Mouse (Mus musculus) forebrain, embryonic 12.5 days (tissue): Measurements from ENCODE around the gene Rgs12. TPM values are rescaled to one million over a fixed set of nuclear protein-coding genes. Genes with fewer than 3 reads are reported as not detected.
A peak's percentile ranks its signal among the peaks of the same experiment; 100 is the strongest.

Experiments used
- ATAC-seq: fragments of 200-750 bp; cut with Nextera tagmentation; 2 replicates; pipeline ENCODE4 v1.8.0; 2017; ENCODE audit warnings: moderate TSS enrichment; ENCODE audit not compliant: low FRiP score
- H3K27ac ChIP-seq: fragments of 300-500 bp; sonication (generic); 2 replicates; pipeline ENCODE4 v1.5.1; 2016; ENCODE audit warnings: mild to moderate bottlenecking
- H3K27me3 ChIP-seq: fragments of 300-500 bp; sonication (generic); 2 replicates; pipeline ENCODE4 v1.6.1; 2016; ENCODE audit warnings: mild to moderate bottlenecking
- H3K36me3 ChIP-seq: fragments of 300-500 bp; sonication (generic); replicated peaks from 2 replicates; pipeline ENCODE4 v1.6.1; 2016; ENCODE audit warnings: mild to moderate bottlenecking
- H3K4me1 ChIP-seq: fragments of 300-500 bp; sonication (generic); 2 replicates; pipeline ENCODE4 v1.6.1; 2016
- H3K4me2 ChIP-seq: fragments of 300-500 bp; sonication (generic); 2 replicates; pipeline ENCODE4 v1.6.1; 2016; ENCODE audit warnings: mild to moderate bottlenecking, moderate library complexity
- H3K4me3 ChIP-seq: fragments of 300-500 bp; sonication (generic); replicated peaks from 2 replicates; pipeline ENCODE4 v1.5.1; 2016; ENCODE audit warnings: mild to moderate bottlenecking
- H3K9ac ChIP-seq: fragments of 300-500 bp; sonication (generic); 2 replicates; pipeline ENCODE4 v1.6.1; 2016; ENCODE audit warnings: mild to moderate bottlenecking
- H3K9me3 ChIP-seq: fragments of 300-500 bp; sonication (generic); 2 replicates; pipeline ENCODE4 v1.6.1; 2016
- WGBS: fragments of 180-500 bp; shearing (Covaris S2); methylation state at CpG from one replicate; pipeline ENCODE4 v1.1.7; 2016; 5-methylcytosine and 5-hydroxymethylcytosine counted together
- polyA plus RNA-seq: library from polyadenylated mRNA; unstranded; fragments of >200 nt; fragmentation: Nextera tagmentation; extraction: Ambion mirVana; gene quantifications from 2 replicates; pipeline ENCODE4 v1.2.1, GENCODE M21; 2016

The Rgs12 gene
- polyA plus RNA-seq, 1 experiment from 2014 or later, result 75.4 TPM

DNA sequence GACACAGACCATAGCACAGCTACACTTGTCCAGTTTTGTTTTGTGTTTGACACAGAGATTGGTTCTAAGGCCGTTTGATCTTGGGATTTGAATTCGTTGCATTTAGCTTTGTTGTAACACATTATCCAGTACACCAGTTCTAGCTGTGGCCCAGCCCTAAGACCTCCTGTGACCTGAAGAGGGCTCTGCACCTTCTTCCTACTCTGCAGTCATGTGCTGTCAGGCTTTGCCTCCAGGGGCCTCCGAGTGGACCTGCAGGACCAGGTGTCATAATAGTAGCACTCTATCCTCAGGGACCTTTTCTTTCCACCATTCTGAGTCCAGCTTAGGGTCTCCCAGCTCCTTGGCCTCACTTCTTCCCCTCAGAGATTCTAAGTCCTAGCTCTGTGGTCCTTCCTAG lies 23.2 kb downstream of the Rgs12 start:
- H3K4me1 ChIP-seq, result peaks cover 8% of the 10 kb centered on the region; the same call in 1 of the 2 replicates
- H3K36me3 ChIP-seq, result peaks cover 83% of the 10 kb centered on the region
- H3K9me3 ChIP-seq, result no peaks in the 10 kb centered on the region
- H3K4me3 ChIP-seq, result no peak overlapping the region
- H3K4me2 ChIP-seq, result no peak overlapping the region
- ATAC-seq, result no peak
- 87% methylated on average over 3 of the region's 3 CpGs for WGBS
- no peaks in the 10 kb centered on the region for H3K27me3 ChIP-seq
- H3K9ac ChIP-seq, result no peak overlapping the region
- H3K27ac ChIP-seq, result no peak overlapping the region

DNA sequence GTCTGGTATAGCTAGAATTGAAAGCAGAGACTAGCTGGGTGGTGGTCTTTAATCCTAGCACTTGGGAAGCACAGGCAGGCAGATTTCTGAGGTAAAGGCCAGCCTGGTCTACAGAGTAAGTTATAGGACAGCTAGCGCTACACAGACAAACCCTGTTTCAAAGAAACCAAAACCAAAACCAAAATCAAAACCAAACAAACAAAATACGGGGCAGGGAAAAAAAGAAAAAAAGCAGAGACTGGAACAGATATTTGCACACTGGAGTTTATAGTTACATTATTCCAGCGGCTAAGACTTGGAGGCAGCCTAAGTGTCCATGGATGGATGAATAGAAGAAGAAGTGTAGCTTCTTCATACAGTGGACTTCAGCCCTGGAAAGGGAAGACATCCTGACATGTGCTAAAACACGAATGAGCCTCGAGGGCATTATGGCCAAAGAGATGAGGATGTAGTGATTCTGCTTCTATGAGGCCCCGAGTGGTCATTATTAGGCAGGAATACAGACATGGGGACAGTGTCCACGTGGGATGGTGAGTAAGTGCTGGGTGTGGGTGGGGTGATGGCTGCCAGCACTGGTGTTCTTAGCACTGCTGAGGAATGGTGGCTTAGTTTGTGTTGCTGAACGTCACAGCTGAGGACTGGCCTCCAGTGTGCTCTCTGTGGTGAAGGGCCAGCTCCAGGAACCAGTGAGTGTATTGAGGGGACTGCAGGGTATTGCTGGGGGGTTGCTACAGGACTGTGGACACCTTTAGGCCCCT lies 24.5 kb downstream of the Rgs12 start:
- Histone ChIP-seq H3K27me3 (no peaks in the 10 kb centered on the region), H3K9me3 (no peaks in the 10 kb centered on the region), H3K36me3 (peaks cover 79% of the 10 kb centered on the region), H3K4me3 (no peak overlapping the region), H3K27ac (no peak overlapping the region), H3K4me2 (no peak overlapping the region), H3K4me1 (peaks cover 8% of the 10 kb centered on the region; the same call in 1 of the 2 replicates), H3K9ac (no peak overlapping the region)
- ATAC-seq, result no peak
- WGBS, result 91% methylated on average over 8 of the region's 8 CpGs

DNA sequence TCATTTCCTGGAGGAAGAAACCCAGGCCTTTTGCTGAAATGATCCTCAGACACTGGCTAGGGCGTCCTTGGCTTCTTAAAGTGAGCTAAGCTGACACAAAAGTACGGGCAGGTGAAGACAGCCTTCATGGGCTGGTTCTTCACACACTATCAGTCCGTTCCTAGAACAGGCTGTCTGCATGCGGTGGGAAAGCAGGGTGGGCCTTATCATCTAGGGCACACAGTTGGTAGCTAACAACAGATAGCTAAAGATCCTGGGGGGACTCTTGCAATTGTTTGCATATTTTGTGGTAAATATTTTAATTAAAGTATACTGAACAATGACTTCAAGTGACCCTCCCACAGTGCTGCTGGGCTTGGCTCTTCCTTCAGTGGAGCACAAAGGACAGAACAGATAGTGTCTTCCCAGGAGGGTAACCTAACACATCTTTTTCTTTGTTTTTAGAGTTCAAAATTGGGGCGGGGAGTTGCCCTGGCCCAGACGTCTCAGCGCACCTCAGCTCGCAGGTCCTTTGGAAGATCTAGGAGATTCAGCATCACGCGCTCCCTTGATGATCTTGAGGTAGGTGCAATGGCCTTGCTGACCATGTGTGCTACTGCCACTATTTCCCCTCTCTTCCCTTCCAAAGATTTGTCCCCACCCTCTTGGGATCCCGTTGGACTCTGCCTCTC lies 25.7 kb downstream of the Rgs12 start:
- no peaks in the 10 kb centered on the region for H3K9me3 ChIP-seq
- H3K36me3 ChIP-seq, result peaks cover 77% of the 10 kb centered on the region
- no peak for ATAC-seq
- H3K4me2 ChIP-seq, result no peak overlapping the region
- 0 out of 2 replicates have a peak overlapping the region, but pooled peaks have one; percentile 13 for H3K27ac ChIP-seq
- H3K9ac ChIP-seq, result no peak overlapping the region
- H3K4me1 ChIP-seq, result peaks cover 4% of the 10 kb centered on the region
- H3K4me3 ChIP-seq, result no peak overlapping the region
- H3K27me3 ChIP-seq, result no peaks in the 10 kb centered on the region
- 89% methylated on average over 11 of the region's 11 CpGs for WGBS

GRCm38 (mm10) chr5:34976540-34977292 lies 27.5 kb downstream of the Rgs12 start:
- H3K4me3 ChIP-seq, result no peak overlapping the region
- H3K27me3 ChIP-seq, result no peaks in the 10 kb centered on the region
- no peaks in the 10 kb centered on the region for H3K9me3 ChIP-seq
- H3K4me1 ChIP-seq, result peaks cover 3% of the 10 kb centered on the region; the same call in 1 of the 2 replicates
- peaks cover 70% of the 10 kb centered on the region for H3K36me3 ChIP-seq
- no peak overlapping the region for H3K4me2 ChIP-seq
- H3K27ac ChIP-seq, result no peak overlapping the region
- no peak overlapping the region for H3K9ac ChIP-seq
- no peak for ATAC-seq
- 97% methylated on average over 9 of the region's 9 CpGs for WGBS

DNA sequence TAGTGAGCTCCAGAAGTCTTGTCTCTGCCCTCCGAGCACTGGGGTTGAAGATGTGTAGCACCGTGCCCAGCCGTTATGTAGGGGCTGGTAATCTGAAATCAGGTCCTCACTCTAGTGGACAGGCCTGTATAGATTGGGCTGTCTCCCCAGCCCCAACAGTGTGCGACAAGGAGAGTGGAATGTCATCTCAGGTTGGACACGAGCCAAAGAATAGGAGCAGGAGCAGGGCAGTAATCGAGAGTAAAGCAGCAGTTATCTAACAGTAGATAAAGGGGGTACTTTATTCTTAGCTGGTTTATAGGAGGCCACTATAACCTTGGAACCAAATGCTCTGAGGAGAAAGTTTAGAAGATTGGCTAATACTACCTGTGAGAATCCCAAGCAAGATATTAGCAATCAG lies 30.9 kb downstream of the Rgs12 start:
- no peak overlapping the region for H3K27ac ChIP-seq
- H3K4me2 ChIP-seq, result no peak overlapping the region
- no peak for ATAC-seq
- WGBS, result 83% methylated on average over 6 of the region's 6 CpGs
- H3K4me1 ChIP-seq, result peaks cover 3% of the 10 kb centered on the region; the same call in 1 of the 2 replicates
- peaks cover 71% of the 10 kb centered on the region for H3K36me3 ChIP-seq
- no peaks in the 10 kb centered on the region for H3K9me3 ChIP-seq
- H3K27me3 ChIP-seq, result no peaks in the 10 kb centered on the region
- no peak overlapping the region for H3K9ac ChIP-seq
- H3K4me3 ChIP-seq, result no peak overlapping the region

GRCm38 (mm10) chr5:34981734-34982133 lies 32.5 kb downstream of the Rgs12 start:
- Histone ChIP-seq H3K4me1 (peaks cover 3% of the 10 kb centered on the region; the same call in 1 of the 2 replicates), H3K9ac (no peak overlapping the region), H3K4me2 (no peak overlapping the region), H3K9me3 (no peaks in the 10 kb centered on the region), H3K4me3 (no peak overlapping the region), H3K36me3 (peaks cover 62% of the 10 kb centered on the region), H3K27ac (0 out of 2 replicates have a peak overlapping the region, but pooled peaks have one; percentile 1), H3K27me3 (no peaks in the 10 kb centered on the region)
- WGBS, result 46% methylated on average over 3 of the region's 3 CpGs
- no peak for ATAC-seq

- Histone ChIP-seq H3K9ac (no peak overlapping the region), H3K9me3 (no peaks in the 10 kb centered on the region), H3K4me1 (peaks cover 5% of the 10 kb centered on the region; the same call in 1 of the 2 replicates), H3K4me2 (no peak overlapping the region), H3K27ac (no peak overlapping the region), H3K27me3 (no peaks in the 10 kb centered on the region), H3K4me3 (no peak overlapping the region), H3K36me3 (peaks cover 67% of the 10 kb centered on the region)
- 78% methylated on average over 2 of the region's 2 CpGs for WGBS
- ATAC-seq, result no peak
These were observed 35.7 kb downstream of the Rgs12 start for GRCm38 (mm10) chr5:34984933-34985332.

GRCm38 (mm10) chr5:34985867-34986266 lies 36.6 kb downstream of the Rgs12 start:
- H3K4me3 ChIP-seq, result no peak overlapping the region
- 44% methylated on average over 2 of the region's 2 CpGs for WGBS
- no peak overlapping the region for H3K9ac ChIP-seq
- H3K9me3 ChIP-seq, result no peaks in the 10 kb centered on the region
- ATAC-seq, result no peak
- H3K36me3 ChIP-seq, result peaks cover 68% of the 10 kb centered on the region
- no peak overlapping the region for H3K4me2 ChIP-seq
- H3K27ac ChIP-seq, result no peak overlapping the region
- H3K27me3 ChIP-seq, result no peaks in the 10 kb centered on the region
- H3K4me1 ChIP-seq, result peaks cover 5% of the 10 kb centered on the region; the same call in 1 of the 2 replicates

- H3K4me2 ChIP-seq, result no peak overlapping the region
- no peaks in the 10 kb centered on the region for H3K9me3 ChIP-seq
- no peak overlapping the region for H3K4me3 ChIP-seq
- no peak for ATAC-seq
- no peak overlapping the region for H3K9ac ChIP-seq
- peaks cover 63% of the 10 kb centered on the region for H3K36me3 ChIP-seq
- no peak overlapping the region for H3K27ac ChIP-seq
- no peaks in the 10 kb centered on the region for H3K27me3 ChIP-seq
- 86% methylated on average over 2 of the region's 2 CpGs for WGBS
- peaks cover 2% of the 10 kb centered on the region; the same call in 1 of the 2 replicates for H3K4me1 ChIP-seq
These were observed 38.2 kb downstream of the Rgs12 start for GRCm38 (mm10) chr5:34987396-34987795.

DNA sequence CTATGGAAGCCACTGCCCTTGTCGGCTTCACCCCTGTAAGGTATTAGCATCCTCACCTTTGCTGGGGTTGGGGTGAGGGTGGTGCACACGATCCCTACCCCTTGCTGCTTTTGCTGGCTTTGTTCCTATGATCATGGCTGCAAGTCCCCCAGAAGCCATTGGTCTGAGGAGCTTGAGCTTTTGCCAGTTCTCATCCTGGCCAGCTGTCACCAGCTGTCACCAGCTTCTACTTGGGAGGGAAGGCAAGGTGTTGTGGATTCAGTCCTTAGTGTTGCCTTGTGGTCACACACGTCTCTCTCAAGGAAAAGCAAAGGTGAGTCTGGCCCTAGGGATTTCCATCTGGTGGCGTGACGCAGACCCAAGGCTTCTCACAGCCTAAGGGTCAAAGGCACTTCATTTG lies 39.4 kb downstream of the Rgs12 start:
- Histone ChIP-seq H3K36me3 (peaks cover 50% of the 10 kb centered on the region), H3K27ac (peak overlapping the region; percentile 56; the same call in 1 of the 2 replicates), H3K9me3 (no peaks in the 10 kb centered on the region), H3K27me3 (no peaks in the 10 kb centered on the region), H3K4me2 (no peak overlapping the region), H3K4me3 (no peak overlapping the region), H3K4me1 (peaks cover 2% of the 10 kb centered on the region; the same call in 1 of the 2 replicates), H3K9ac (no peak overlapping the region)
- 85% methylated on average over 5 of the region's 5 CpGs for WGBS
- no peak for ATAC-seq

DNA sequence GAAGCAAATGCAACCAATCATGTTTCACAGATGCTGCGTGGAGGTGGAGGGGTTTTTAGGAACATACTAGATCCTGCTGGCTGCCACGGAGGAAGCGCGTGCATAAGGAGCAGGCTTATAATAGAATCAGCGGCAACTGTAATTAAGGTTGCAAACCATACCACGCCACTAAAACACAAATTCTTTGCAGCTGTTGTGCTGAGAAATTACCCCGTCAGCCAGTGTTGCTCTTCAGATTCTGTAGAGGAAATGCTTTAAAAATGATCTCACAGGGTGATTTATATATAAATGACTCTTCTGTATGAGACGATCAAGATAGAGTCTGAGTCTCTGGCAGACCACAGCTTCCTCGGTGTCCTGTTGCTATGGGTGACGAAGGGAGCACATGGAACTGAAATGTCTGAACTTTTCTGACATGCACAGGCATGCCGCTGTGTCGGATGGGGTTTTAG lies 40.1 kb downstream of the Rgs12 start:
- Histone ChIP-seq H3K4me1 (peaks cover 2% of the 10 kb centered on the region; the same call in 1 of the 2 replicates), H3K4me3 (no peak overlapping the region), H3K4me2 (no peak overlapping the region), H3K9me3 (no peaks in the 10 kb centered on the region), H3K36me3 (peaks cover 48% of the 10 kb centered on the region), H3K27me3 (no peaks in the 10 kb centered on the region), H3K27ac (no peak overlapping the region), H3K9ac (no peak overlapping the region)
- WGBS, result 73% methylated on average over 12 of the region's 12 CpGs
- no peak for ATAC-seq

- Histone ChIP-seq H3K4me1 (peaks cover 9% of the 10 kb centered on the region; the same call in 1 of the 2 replicates), H3K36me3 (peaks cover 7% of the 10 kb centered on the region), H3K9me3 (no peaks in the 10 kb centered on the region), H3K4me3 (no peak overlapping the region), H3K4me2 (no peak overlapping the region), H3K27ac (no peak overlapping the region), H3K27me3 (no peaks in the 10 kb centered on the region), H3K9ac (no peak overlapping the region)
- no peak for ATAC-seq
- 64% methylated on average over 3 of the region's 3 CpGs for WGBS
These were observed 49.5 kb downstream of the Rgs12 start for GRCm38 (mm10) chr5:34998754-34999153.
